Mouse (Mus musculus) left cerebral cortex, adult 11 months (tissue): Measurements from ENCODE around the gene Fndc10.
"Not testable (repeated sequence)": the region's sequence is repeated elsewhere in the genome, so short reads cannot be mapped to it uniquely, and the experiment has no call there.

Source experiments
- DNase-seq: peaks from one replicate; pipeline ENCODE4 v3.0.0; 2022; ENCODE audit warnings: low spot score

Fndc10 gene

GRCm38 (mm10) chr4:155694111-155694481 lies at the start of gene Fndc10:
Gene Fndc10, plus strand, starts transcription at chr4:155694342.
- DNase-seq = peak; percentile 59

GRCm38 (mm10) chr4:155645308-155645707 lies 48.8 kb upstream of the Fndc10 start, which contains the start of gene Gm10563:
Gene Gm10563, minus strand, starts transcription at chr4:155645408.
- DNase-seq = not testable (repeated sequence)

- DNase-seq = no peak
Observed at GRCm38 (mm10) chr4:155645721-155646120, 48.4 kb upstream of the Fndc10 start.

- no peak for DNase-seq
Observed at GRCm38 (mm10) chr4:155649355-155649754, 44.8 kb upstream of the Fndc10 start.

GRCm38 (mm10) chr4:155651553-155652269 lies 42.4 kb upstream of the Fndc10 start:
- DNase-seq = no peak

- no peak for DNase-seq
Observed at GRCm38 (mm10) chr4:155652283-155653085, 41.7 kb upstream of the Fndc10 start.

GRCm38 (mm10) chr4:155653086-155653450 lies 41.1 kb upstream of the Fndc10 start, which contains the start of gene Mmp23:
Gene Mmp23, minus strand, starts transcription at chr4:155653384.
- DNase-seq = no peak

- no peak for DNase-seq
Observed at GRCm38 (mm10) chr4:155653451-155654182, 40.5 kb upstream of the Fndc10 start.

- DNase-seq = no peak
Observed at GRCm38 (mm10) chr4:155654183-155654455, 40.0 kb upstream of the Fndc10 start.

- DNase-seq = no peak
Observed at GRCm38 (mm10) chr4:155654456-155655298, 39.5 kb upstream of the Fndc10 start.

GRCm38 (mm10) chr4:155656214-155656751 lies 37.9 kb upstream of the Fndc10 start:
- DNase-seq = no peak

- DNase-seq = no peak
Observed at GRCm38 (mm10) chr4:155658961-155659360, 35.2 kb upstream of the Fndc10 start.

GRCm38 (mm10) chr4:155660641-155661040 lies 33.5 kb upstream of the Fndc10 start:
- DNase-seq = no peak

GRCm38 (mm10) chr4:155666903-155667302 lies 27.2 kb upstream of the Fndc10 start:
- DNase-seq = no peak

GRCm38 (mm10) chr4:155668689-155669597 lies 25.2 kb upstream of the Fndc10 start, which contains the start of gene Mib2:
Gene Mib2, minus strand, starts transcription at chr4:155669198.
- DNase-seq = peak; percentile 98

- no peak for DNase-seq
Observed at GRCm38 (mm10) chr4:155669598-155670075, 24.5 kb upstream of the Fndc10 start.

GRCm38 (mm10) chr4:155670236-155670635 lies 23.9 kb upstream of the Fndc10 start:
- not testable (repeated sequence) for DNase-seq

GRCm38 (mm10) chr4:155672082-155672481 lies 22.1 kb upstream of the Fndc10 start:
- no peak for DNase-seq

- DNase-seq = no peak
Observed at GRCm38 (mm10) chr4:155675991-155676390, 18.2 kb upstream of the Fndc10 start.

GRCm38 (mm10) chr4:155683670-155684277 lies 10.4 kb upstream of the Fndc10 start:
- not testable (repeated sequence) for DNase-seq
